Mouse (Mus musculus): ENCODE measurements around the gene Slc7a11.

DNA sequence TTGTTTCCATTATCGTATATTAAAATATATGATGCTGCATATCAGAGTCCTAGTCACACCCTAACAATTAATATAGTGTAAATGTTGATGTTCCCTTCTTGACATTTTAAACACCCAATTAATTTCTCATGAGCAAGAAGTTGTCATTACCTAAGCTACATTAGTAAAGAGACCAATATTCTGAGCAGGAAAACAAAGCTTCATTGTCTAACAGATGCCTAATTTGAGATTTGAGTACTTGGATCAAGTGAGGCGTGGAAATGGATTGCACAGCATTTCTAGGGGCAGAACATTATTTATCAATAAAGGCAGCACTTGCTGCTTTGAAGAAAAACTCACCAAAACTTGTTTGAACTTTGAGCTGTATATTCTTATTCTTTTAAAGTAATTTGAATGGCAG, 282.7 kb downstream of the Slc7a11 start:
- TF ChIP-seq CTCF (IDR thresholded peaks at IDR 0.05; ENCODE audit: extremely low read depth, insufficient read depth, insufficient read length, insufficient replicate concordance) (no peak), POLR2A (IDR thresholded peaks at IDR 0.05; ENCODE audit: low read depth, low read length) (no peak)
